Mouse (Mus musculus) bone marrow macrophage, adult 2 months (primary cell): ENCODE data around the gene Ppp2r3a. TPM values are rescaled to one million over a fixed set of nuclear protein-coding genes. Genes with fewer than 3 reads are reported as not detected.

ENCODE experiments used
- H3K27ac ChIP-seq: 2 replicates; pipeline ENCODE4 v1.5.1; 2012; ENCODE audit warnings: low read depth, low read length; ENCODE audit not compliant: insufficient read depth
- H3K4me1 ChIP-seq: 2 replicates; pipeline ENCODE4 v1.6.1; 2012; ENCODE audit warnings: low read length; ENCODE audit not compliant: control insufficient read depth, insufficient read depth
- H3K4me3 ChIP-seq: 2 replicates; pipeline ENCODE4 v1.5.1; 2012; ENCODE audit warnings: mild to moderate bottlenecking, low read length, moderate library complexity; ENCODE audit not compliant: insufficient read depth
- CTCF ChIP-seq: IDR thresholded peaks from 2 replicates; pipeline ENCODE4 v1.5.1; 2012; ENCODE audit warnings: low read depth, mild to moderate bottlenecking, low read length, moderate library complexity
- POLR2A ChIP-seq: IDR thresholded peaks from 2 replicates; pipeline ENCODE4 v1.6.1; 2012; ENCODE audit warnings: mild to moderate bottlenecking, low read depth, low read length, borderline replicate concordance
- polyA plus RNA-seq: library from polyadenylated mRNA; stranded (reverse); fragments of >200 nt; gene quantifications from 2 replicates; pipeline ENCODE4 v1.2.4, GENCODE M21; 2012; ENCODE audit not compliant: missing spikeins, insufficient read depth, insufficient read length

The Ppp2r3a gene
- polyA plus RNA-seq, 1 experiment = 4.0 TPM

DNA sequence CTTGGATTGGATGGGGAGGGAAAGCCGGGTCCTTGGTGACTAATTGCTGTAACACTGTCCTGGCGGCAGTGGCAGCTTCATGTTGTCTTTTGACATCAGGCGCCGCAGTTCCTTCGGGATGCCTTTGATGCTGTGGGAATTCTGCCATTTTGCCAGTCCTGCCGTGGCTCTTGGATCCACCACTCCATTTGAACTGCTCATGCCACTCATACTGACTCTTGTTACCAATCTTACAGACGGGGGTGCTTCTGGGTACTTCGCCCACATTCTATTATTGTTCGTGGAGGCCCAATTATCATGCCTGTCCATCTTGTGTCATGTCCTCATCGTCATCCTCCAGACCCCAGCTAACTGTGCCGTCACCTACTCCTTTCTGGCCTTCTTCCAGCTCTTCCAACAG lies 29.7 kb upstream of the Ppp2r3a start:
- Histone ChIP-seq H3K4me3 (no peak overlapping the region), H3K27ac (no peak overlapping the region), H3K4me1 (no peaks in the 10 kb centered on the region)
- no peak for TF ChIP-seq CTCF
- TF ChIP-seq POLR2A = no peak

DNA sequence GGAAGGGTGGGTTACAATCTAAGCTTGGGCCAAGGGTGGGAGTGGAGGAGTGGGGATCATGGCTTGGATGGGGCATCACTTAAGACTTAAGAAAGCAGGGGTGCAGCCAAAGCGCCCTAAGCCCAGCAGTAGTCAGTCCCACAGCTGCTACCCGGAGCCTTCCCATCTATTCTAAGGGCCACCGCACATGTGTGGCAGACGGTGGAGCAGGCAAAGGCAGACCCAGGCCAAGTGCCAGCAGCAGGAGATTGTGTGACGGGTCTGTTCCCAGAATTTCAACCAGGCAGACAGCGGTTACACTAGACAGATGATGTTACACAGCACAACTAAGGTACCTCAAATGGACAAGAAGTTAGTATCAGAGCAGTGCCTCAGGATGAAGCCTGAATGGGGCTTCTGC lies 29.3 kb upstream of the Ppp2r3a start:
- H3K27ac ChIP-seq = no peak overlapping the region
- TF ChIP-seq CTCF (no peak), POLR2A (no peak)
- H3K4me3 ChIP-seq = no peak overlapping the region
- no peaks in the 10 kb centered on the region for H3K4me1 ChIP-seq

DNA sequence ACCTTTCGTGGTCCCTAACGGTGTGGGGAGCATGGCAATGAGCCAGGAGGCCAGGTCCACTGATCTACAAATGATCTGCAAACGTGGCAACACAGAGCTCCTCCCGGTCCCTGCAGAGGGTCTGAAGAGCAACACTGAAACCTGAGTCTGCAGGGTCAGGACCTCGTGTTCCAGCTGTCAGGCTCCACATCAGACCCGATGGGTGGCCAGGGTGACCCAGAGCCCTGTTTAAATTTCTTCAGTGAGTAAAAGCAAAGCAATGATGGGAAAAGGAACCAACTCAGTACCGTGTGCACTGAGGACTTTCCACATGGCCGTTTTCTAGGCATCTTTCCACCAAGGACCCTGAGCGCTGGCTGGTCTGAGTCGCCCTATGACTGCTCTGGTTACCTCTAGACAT lies 28.6 kb upstream of the Ppp2r3a start:
- Histone ChIP-seq H3K4me3 (no peak overlapping the region), H3K4me1 (no peaks in the 10 kb centered on the region), H3K27ac (no peak overlapping the region)
- TF ChIP-seq CTCF = no peak
- no peak for TF ChIP-seq POLR2A

DNA sequence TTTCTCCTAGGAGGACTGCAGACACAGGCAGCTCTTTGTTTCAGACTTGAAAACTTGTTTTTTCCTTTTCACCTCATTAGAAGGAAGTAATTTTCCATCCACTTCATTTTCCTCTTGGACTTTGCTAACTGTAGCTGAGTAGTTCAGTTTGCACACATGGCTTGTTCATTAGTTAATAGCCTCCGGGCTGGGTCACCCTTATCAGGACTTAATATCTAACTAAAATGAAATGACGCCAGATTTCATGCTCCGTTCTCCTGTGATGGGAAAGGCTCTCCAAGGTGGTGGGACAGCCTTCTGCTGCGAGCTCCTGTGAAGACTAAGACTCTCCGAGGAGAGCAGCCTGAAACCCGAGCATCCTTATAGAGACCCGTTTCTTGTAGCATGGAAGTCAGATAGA lies 21.1 kb upstream of the Ppp2r3a start:
- H3K4me1 ChIP-seq = no peaks in the 10 kb centered on the region
- H3K4me3 ChIP-seq = no peak overlapping the region
- TF ChIP-seq CTCF (no peak), POLR2A (no peak)

DNA sequence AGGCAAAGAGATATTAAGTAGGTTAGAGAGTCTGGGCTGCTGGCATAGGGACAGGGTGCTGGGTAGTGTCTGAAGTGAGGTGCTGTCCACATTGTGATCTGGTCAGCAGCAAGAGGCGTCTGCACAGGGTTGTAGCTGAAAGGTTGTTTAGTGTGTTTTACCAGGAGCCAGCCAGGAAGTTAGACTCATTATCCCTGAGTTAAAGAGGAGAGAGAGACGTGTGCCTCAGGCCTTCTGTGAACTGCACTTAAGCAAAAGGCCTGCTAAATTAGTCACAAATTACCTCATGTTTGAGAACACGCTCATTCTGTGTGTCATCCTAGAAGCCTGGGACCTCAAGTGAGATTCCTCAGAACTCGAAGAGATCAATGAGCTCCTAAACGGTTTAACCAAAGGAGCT lies 18.4 kb upstream of the Ppp2r3a start:
- Histone ChIP-seq H3K4me1 (no peaks in the 10 kb centered on the region), H3K27ac (no peak overlapping the region), H3K4me3 (no peak overlapping the region)
- no peak for TF ChIP-seq POLR2A
- TF ChIP-seq CTCF = no peak

More for the DNA sequence above, 21.1 kb upstream of the Ppp2r3a start:
- H3K27ac ChIP-seq = no peak overlapping the region

DNA sequence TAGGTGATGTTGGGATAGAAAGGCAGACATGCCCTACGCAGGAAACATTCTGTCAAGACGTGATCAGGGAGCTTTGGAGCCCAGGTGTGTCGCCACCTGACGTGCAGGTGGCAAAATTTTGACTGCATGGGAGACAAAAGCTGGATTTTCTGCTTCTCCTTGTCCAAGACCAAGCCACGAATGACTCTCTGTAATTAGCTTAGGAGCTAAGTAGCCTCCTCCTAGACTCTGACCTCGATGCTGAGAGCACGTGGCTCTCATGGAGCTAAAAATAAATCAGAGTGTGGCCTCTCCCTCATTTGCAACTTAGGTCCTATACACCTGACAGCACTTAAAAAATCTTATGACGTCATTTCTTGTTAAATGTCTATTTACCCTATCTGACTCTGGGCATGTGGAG lies 14.4 kb upstream of the Ppp2r3a start:
- Histone ChIP-seq H3K4me3 (no peak overlapping the region), H3K27ac (no peak overlapping the region), H3K4me1 (no peaks in the 10 kb centered on the region)
- no peak for TF ChIP-seq POLR2A
- TF ChIP-seq CTCF = no peak

DNA sequence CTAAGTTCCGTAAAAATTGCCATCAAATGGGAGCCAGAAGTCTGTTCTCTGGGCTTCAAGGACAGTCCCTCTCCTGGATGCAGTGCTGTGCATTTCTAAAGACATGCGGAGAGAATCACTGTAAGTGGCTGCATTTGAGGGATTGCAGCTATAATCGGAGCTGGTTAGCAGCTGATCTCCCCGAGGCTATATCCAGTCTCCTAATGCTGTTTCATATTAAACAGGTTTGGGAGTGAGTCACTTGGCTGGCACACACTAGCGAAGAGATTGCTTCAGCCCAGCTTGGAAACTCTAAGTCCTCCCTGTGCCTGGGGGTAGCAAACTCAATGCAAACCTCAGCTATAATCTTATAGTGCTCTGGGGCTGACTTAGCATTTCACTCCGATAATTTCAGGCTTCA lies 14.0 kb upstream of the Ppp2r3a start:
- Histone ChIP-seq H3K27ac (no peak overlapping the region), H3K4me3 (no peak overlapping the region), H3K4me1 (no peaks in the 10 kb centered on the region)
- no peak for TF ChIP-seq CTCF
- TF ChIP-seq POLR2A = no peak

DNA sequence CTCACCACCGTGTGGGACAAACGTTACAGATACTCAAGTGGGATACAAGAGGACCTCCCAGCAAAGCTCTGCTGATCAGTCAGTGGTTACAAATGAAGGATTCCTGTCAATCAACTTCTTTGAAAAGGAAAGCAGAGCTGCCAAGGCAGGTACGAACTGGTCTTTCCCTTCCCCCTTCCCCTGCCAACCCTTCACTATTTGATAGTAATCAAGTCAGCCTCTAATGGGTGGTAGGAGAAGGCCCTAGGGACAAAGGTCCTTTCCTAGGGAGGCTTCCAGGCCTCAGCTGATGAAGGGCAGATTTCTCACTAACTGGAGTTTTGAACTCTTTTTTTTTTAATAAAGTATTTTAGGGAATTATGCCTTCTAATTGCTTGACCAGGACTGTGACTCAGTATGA lies 11.2 kb upstream of the Ppp2r3a start:
- H3K27ac ChIP-seq = no peak overlapping the region
- H3K4me1 ChIP-seq = no peaks in the 10 kb centered on the region
- TF ChIP-seq POLR2A = no peak
- no peak for TF ChIP-seq CTCF
- H3K4me3 ChIP-seq = no peak overlapping the region

DNA sequence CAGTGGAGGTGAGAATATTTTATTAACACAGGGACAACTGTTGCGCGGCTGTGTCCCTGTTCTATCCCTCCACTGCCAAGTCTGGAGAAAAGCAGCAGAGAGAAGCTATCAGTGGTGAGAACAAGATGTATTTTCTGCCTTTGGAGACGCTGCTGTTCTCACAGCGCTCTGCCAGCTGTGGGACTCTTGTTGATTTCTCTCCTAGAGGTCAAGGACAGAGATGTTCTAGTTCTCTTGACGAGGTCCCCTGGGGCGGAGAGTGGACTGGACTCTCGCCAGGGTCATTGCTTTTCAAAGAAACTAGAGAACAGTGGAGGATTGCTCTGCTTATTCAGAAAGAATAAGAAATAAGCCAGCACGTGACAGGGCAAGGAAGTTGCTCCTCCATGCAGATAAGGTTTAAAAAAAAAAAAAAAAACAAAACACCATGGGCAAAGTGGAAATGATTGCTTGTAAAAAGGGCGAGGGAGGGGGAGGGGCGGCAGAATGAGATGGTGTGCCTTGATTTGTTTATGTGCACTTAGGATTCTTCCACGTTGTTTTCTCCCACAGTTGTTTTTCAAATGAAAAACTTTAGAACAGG lies 10.5 kb upstream of the Ppp2r3a start:
- TF ChIP-seq CTCF (no peak), POLR2A (no peak)
- Histone ChIP-seq H3K4me3 (no peak overlapping the region), H3K4me1 (no peaks in the 10 kb centered on the region), H3K27ac (no peak overlapping the region)

DNA sequence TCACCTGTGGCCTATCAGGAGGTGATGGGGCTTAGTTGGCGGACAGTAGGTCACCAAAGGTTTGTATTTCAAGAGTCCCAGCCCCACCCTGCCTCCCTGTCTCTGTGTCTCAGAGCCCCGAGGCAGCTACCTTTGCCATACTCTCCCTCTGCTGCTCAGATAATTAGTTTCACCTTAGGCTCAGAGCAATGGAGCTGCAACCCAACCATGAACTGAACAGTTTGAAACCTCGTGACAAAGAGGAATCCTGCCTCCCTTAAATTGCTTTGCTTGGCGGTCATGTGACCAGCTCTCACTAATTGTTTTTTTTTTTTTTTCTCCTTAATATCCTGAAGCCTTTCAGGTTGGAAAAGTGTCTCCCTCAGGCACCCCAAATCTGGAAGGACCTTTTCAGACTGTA lies 9.8 kb upstream of the Ppp2r3a start:
- Histone ChIP-seq H3K4me3 (no peak overlapping the region), H3K27ac (no peak overlapping the region), H3K4me1 (no peaks in the 10 kb centered on the region)
- TF ChIP-seq CTCF (no peak), POLR2A (no peak)

DNA sequence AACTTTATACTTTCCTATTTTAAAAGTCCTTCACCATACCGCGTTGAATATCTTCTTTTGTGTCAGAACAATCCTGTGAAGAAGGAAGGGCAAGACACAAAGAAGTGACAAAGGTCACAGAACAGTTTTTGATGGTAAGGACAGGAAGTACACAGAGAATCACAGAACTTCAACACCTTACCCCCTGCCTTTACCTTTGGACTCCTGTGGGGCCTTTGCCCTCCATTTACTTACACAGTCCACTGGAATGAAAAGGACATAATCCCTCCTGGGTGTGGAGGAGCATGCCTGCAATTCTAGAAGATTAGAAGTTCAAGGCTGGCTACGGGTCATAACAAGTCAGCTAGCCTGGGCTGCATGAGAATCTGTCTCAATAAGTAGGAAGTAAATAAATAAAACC lies 1.5 kb upstream of the Ppp2r3a start:
- Histone ChIP-seq H3K27ac (no peak overlapping the region), H3K4me1 (no peaks in the 10 kb centered on the region), H3K4me3 (no peak overlapping the region)
- TF ChIP-seq POLR2A = no peak
- no peak for TF ChIP-seq CTCF
